8 mouse cellular contexts compared by ENCODE assay signal in genomic region chr1:189921818-189922592, GRCm38 (mm10). TPM values are rescaled to one million over a fixed set of nuclear protein-coding genes. Genes with fewer than 3 reads are reported as not detected.
DNase-seq lines count a peak whose midpoint lies in the region; ATAC-seq and TF ChIP-seq lines count a peak whose summit lies in the region.

TSS of gene Smyd2 (minus strand) at chr1:189922363.

- peak within 1 kb of the TSS; percentile 60 for H3K27ac ChIP-seq in cerebellum, adult 2 months (ENCODE audit: insufficient read depth, low read length)
- peak within 1 kb of the TSS; percentile 50; the same call in 1 of the 2 replicates for H3K27ac ChIP-seq in forebrain, postnatal 0 days (ENCODE audit: low read depth, low read length)
- H3K27ac ChIP-seq in lung, embryonic 15.5 days: peak within 1 kb of the TSS; percentile 71

- under 1% methylated on average over 81 of the region's 90 CpGs for WGBS in cerebellum, adult 2 months
- under 1% methylated on average over 64 of the region's 90 CpGs for WGBS in forebrain, postnatal 0 days
- under 1% methylated on average over 70 of the region's 90 CpGs for WGBS in lung, embryonic 15.5 days

- H3K4me3 ChIP-seq in cerebellum, adult 2 months (replicated peaks; ENCODE audit: insufficient read depth, low read depth, low read length): peak within 1 kb of the TSS; percentile 94
- H3K4me3 ChIP-seq in forebrain, postnatal 0 days (ENCODE audit: low read depth, low read length): peak within 1 kb of the TSS; percentile 68
- H3K4me3 ChIP-seq in lung, embryonic 15.5 days: peak within 1 kb of the TSS; percentile 86

- TF ChIP-seq CTCF in cerebellum, adult 2 months (IDR thresholded peaks at IDR 0.05; ENCODE audit: borderline replicate concordance, insufficient read depth, low read depth, low read length): no peak
- TF ChIP-seq CTCF in forebrain, postnatal 0 days (IDR thresholded peaks at IDR 0.05; ENCODE audit: low read depth): 0 out of 2 replicates have a peak, but pooled peaks have one; percentile 1

- peak; percentile 80 for DNase-seq in MN1 (ENCODE audit: low spot score)
- peak; percentile 78 to 82 for DNase-seq in cerebellum, adult 2 months
- DNase-seq in forebrain, postnatal 0 days: peak; percentile 86
- DNase-seq in heart, postnatal 4 days: peak; percentile 79
- peak in 1 of 2 experiments; percentile 21 for DNase-seq in layer of hippocampus, adult 8-10 months (ENCODE audit: low spot score in 2 of 2)
- peak; percentile 13 for DNase-seq in ovary, postnatal 10 days (ENCODE audit: low spot score)
- peak; percentile 14 to 32 for DNase-seq in thymus, postnatal 10 days (ENCODE audit: low spot score in 2 of 2)

- TF ChIP-seq POLR2A in cerebellum, adult 2 months (IDR thresholded peaks at IDR 0.05; ENCODE audit: borderline replicate concordance, insufficient read depth, low read length): peak; percentile 62; the same call in 1 of the 2 replicates

- no peaks in the 10 kb centered on the region for H3K27me3 ChIP-seq in cerebellum, adult 2 months (ENCODE audit: control insufficient read depth, insufficient read depth, low read length)
- H3K27me3 ChIP-seq in forebrain, postnatal 0 days (ENCODE audit: insufficient read depth, low read length): no peaks in the 10 kb centered on the region
- H3K27me3 ChIP-seq in lung, embryonic 15.5 days: no peaks in the 10 kb centered on the region

- peak within 1 kb of the TSS; percentile 82 for H3K9ac ChIP-seq in forebrain, postnatal 0 days
- H3K9ac ChIP-seq in lung, embryonic 15.5 days: peak within 1 kb of the TSS; percentile 79

- no peaks in the 10 kb centered on the region for H3K9me3 ChIP-seq in forebrain, postnatal 0 days (ENCODE audit: low read length)
- no peaks in the 10 kb centered on the region for H3K9me3 ChIP-seq in lung, embryonic 15.5 days

- peak; percentile 94 for ATAC-seq in forebrain, postnatal 0 days
- ATAC-seq in lung, embryonic 15.5 days (ENCODE audit: borderline replicate concordance, extremely low read depth, low FRiP score, low TSS enrichment): peak; percentile 92

- H3K36me3 ChIP-seq in forebrain, postnatal 0 days (ENCODE audit: insufficient read depth): no peaks in the 10 kb centered on the region
- H3K36me3 ChIP-seq in lung, embryonic 15.5 days: no peaks in the 10 kb centered on the region

- H3K4me2 ChIP-seq in forebrain, postnatal 0 days (ENCODE audit: low read depth): peak within 1 kb of the TSS; percentile 95
- H3K4me2 ChIP-seq in lung, embryonic 15.5 days: peak within 1 kb of the TSS; percentile 94

- peaks cover 14% of the 10 kb centered on the region; the same call in 1 of the 2 replicates for H3K4me1 ChIP-seq in cerebellum, adult 2 months (ENCODE audit: control insufficient read depth, insufficient read depth, low read length)
- peaks cover 10% of the 10 kb centered on the region; the same call in 1 of the 2 replicates for H3K4me1 ChIP-seq in forebrain, postnatal 0 days (ENCODE audit: insufficient read depth)
- peaks cover 23% of the 10 kb centered on the region for H3K4me1 ChIP-seq in lung, embryonic 15.5 days

RNA-seq across cellular contexts. Expression of gene Smyd2, which starts in this region (rescaled TPM):
- polyA plus RNA-seq in cerebellum, adult 2 months (2012; rRNA removed): 115 and 131 TPM in 2 replicates
- total RNA-seq in forebrain, postnatal 0 days (2014; rRNA removed): 75.9 and 87.2 TPM in 2 replicates
- 109 and 116 TPM in 2 replicates for polyA plus RNA-seq in forebrain, postnatal 0 days (2015; fragmentation: Nextera tagmentation; extraction: Ambion mirVana)
- total RNA-seq in heart, postnatal 4 days (2021): 100 to 1,000 TPM; 192 to 202 TPM
- 10 to 100 TPM; 69.1 to 78.0 (median 73.4) TPM for total RNA-seq in layer of hippocampus, adult 8-10 months (2022)
- polyA plus RNA-seq in lung, embryonic 15.5 days (2015; fragmentation: Nextera tagmentation; extraction: Ambion mirVana): 98.5 and 99.1 TPM in 2 replicates
